Mouse (Mus musculus) heart, adult 8-10 months (tissue): ENCODE results near the gene Robo3. TPM values are rescaled to one million over a fixed set of nuclear protein-coding genes. Genes with fewer than 3 reads are reported as not detected.
A peak's percentile ranks its signal among the peaks of the same experiment; 100 is the strongest.

Experiments
- DNase-seq: peaks from one replicate; pipeline ENCODE4 v3.0.0; 2022; ENCODE audit warnings: low spot score
- total RNA-seq, 4 experiments: library from RNA; stranded (reverse); gene quantifications; 2 replicates each; pipeline ENCODE4 v1.2.4; 2022

Robo3 gene
- total RNA-seq: not detected

- DNase-seq: no peak
Measured at GRCm38 (mm10) chr9:37432720-37433421, at the start of gene Robo3. Gene Robo3 (minus strand): TSS chr9:37433246.

GRCm38 (mm10) chr9:37474923-37475322 is 41.9 kb upstream of the Robo3 start:
- no peak for DNase-seq

- DNase-seq: no peak
Measured at GRCm38 (mm10) chr9:37473611-37474125, 40.6 kb upstream of the Robo3 start.

DNA sequence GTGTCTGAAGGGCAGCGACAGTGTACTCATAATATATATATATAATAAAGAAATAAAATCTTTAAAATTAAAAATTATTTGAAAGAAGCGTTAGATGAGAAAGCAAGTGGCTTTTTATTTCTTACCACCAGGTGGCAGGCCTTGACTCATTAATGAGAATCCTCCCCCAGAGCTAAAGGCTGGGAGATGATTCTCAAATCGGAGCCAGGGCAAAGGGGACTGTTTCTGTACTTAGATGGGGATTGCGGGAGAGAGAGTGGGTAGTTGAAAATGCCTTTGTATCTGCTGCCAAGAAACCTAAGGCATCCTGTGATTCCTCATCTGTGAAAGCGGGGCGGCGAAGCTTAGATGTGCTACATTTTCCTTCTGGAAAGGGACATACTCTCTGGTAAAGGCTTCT is 29.7 kb upstream of the Robo3 start:
- DNase-seq: peak; percentile 51

DNA sequence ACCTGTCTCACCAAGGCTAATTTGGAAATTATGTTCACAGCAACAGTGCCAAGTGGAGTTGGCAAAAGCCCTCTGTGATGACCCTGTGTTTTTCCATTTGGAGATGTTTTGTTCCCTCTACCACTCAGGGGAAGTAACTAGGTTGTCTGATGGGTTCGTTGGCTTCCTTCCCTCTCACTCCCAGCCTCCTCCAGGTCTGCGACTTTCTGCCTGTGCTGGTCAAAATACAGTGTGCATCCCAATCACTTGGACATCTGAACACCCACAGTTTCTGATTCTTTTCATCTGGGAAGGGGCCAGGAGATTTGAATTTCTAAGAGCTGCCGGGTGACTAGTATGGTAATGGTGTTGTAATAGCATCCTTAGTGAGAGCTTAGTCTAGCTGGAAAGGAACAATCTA is 28.5 kb upstream of the Robo3 start:
- DNase-seq: no peak

GRCm38 (mm10) chr9:37460961-37461340 is 27.9 kb upstream of the Robo3 start:
- no peak for DNase-seq

DNA sequence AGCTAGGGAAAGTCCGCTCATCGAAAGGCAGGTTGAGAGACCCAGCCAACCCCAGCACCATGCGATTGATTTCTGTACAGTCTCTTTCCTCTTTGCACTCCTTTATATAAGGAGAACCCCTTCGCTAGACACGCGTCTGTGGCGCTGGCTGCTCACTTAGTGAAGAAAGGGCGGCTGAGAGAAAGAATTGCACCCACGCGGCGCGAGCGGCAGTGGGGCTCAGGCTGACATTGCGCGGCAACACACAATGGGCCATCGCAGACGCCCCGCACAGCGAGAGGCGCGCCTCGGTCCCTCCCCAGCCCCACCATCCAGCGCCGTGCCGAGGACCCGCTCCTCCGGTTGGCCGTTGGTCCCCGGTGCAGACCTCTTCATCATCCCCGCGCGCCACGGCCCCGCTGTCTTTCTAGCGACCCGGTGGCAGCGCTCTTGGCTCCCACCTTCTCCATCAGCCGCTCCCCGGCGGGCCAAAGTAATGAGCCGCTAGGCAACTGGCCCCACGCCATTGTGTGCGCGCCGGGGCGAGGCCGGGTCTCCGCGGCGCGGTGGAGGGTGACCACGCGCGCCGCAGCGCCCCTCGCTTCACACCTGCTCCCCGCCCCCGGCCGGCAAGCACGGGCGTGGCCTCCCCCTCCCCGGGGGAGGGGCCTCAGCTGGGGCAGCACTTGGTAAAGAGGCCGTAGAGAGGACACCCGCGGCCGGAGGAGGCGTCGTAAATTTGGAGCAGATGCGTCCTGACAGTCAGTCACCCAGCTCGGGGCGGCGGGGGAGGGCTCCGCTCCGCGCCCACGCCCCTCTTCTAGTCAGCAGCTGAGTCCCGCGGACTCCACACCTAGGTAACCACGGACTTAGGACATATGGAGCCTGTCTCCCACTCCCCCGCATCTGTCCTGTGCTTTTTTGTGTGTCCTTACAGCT is 27.3 kb upstream of the Robo3 start:
- no peak for DNase-seq

- DNase-seq: no peak
Measured at GRCm38 (mm10) chr9:37459665-37460042, 26.6 kb upstream of the Robo3 start.

DNA sequence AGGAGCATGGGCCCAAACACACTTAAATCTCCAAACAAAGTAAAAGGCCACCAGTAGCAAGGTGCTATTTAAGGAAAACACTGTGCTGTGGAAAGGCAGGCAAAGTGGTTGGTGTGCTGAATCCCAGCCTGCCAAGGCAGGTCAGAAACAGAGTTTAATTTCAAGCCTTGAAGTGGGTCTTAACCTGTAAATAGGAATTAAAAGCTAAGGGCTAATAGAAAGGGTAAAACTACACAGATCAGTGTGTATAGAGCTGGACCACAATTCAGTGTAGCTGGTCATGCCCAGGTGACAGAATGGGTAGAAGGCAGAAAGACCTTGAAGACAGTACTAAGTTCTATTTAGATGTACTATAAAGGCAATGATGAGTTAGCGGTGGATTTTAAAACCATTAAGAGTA is 24.1 kb upstream of the Robo3 start:
- no peak for DNase-seq

GRCm38 (mm10) chr9:37456481-37456910 is 23.4 kb upstream of the Robo3 start:
- no peak for DNase-seq

GRCm38 (mm10) chr9:37455868-37456267 is 22.8 kb upstream of the Robo3 start:
- no peak for DNase-seq

DNA sequence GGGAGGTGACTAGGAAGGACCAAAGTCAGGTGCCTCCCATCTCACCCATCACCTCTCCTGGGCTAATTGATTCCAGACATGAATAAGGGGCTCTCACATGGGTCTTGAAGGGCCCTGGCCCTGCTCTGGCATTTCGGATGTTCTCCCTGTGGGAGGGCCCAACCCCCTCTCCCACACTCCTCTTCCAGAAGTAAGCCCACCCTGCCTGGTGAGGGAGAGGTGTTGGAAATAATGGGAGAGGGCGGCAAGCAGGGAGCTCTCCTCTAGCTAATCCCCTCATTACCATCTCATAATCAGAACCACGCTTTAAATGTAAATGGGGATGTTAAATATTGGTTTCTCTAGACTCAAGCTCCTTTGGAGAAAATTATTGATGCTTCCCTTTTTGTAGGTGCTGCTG is 21.9 kb upstream of the Robo3 start:
- no peak for DNase-seq

GRCm38 (mm10) chr9:37454011-37454492 is 21.0 kb upstream of the Robo3 start:
- DNase-seq: no peak

DNA sequence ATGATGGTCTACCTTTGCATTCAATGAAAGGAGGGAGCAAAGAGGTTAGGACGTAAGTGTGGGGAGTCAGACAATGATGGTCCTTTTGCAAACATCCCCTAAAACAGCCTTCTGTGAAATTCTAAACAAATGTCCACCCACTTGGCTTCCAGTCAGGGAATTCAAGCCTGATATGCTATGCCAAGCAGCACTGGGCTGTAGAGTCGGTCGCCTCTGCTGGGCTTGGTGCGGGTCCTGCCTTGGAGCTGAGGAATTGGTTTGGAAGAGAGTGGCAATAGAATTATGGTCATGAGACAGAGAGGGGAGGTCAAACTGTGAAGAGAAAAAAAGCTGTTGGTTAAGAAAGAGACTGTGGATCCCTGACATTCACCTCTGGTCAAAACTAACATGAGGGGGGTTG is 20.3 kb upstream of the Robo3 start:
- DNase-seq: no peak

GRCm38 (mm10) chr9:37452401-37452800 is 19.4 kb upstream of the Robo3 start:
- no peak for DNase-seq

DNA sequence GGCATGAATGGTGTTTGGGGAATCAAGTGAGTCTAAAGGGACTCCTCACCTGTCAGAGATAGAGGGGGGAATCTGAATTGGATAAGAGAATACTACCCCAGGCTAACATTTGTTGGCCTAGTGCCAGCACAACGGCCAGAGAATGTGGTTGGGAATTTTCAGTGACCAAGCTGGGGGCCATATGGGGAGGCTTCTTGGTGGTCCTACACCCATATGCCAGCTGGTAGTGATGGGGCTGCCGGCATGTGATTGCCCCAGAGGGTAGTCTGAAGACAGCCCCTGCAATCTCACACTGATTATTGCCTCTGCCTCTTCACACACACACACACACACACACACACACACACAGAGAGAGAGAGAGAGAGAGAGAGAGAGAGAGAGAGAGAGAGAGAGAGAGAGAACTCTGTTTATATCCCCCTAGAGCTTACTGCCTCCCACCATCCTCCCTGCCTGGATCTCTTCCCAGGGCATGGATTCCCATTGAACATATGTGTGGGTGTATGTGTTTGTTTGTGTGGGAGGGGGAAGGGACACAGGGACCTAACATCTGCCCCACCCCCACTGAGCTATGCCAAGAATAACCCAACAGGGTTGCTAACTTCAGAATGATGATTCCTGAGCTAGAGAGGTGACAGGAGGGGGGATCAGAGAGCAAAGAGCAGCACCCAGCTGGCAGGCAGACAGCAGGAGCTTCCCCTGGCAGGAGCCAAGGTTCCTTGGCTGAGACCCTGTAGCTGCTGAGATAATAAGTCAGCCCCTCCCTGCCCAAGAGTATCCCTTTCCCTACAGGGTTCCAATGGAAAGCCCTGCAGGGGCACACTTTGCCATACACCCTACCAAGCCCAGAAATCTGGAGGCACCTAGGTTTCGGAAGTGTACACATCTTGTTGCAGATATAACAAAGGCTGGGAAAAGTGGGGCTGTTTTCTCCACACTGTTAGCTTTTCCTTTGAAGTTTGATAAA is 5.0 kb upstream of the Robo3 start:
- no peak for DNase-seq

GRCm38 (mm10) chr9:37435616-37436015 is 2.6 kb upstream of the Robo3 start:
- no peak for DNase-seq

DNA sequence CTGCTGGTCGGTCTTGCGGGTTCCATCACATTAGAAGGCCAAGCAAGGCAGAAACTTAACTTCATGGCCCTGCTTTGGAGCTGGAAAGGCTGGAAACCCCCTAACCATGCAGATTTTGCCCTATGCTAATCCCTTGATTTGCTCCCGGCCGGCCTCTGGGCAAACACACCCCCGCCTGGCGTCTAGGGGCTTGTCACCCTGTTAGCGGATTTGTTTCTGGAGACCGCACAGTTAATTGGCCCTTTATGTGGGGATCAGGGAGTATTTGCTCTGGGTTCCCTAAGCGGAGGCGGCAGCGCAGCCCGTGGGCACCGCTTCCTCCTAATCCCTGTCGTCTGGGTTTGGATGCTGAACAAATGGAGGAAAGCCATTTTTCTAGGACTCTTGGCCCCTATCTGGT is 1.9 kb upstream of the Robo3 start:
- DNase-seq: no peak

GRCm38 (mm10) chr9:37433823-37434560 is 946 bp upstream of the Robo3 start:
- DNase-seq: no peak

DNA sequence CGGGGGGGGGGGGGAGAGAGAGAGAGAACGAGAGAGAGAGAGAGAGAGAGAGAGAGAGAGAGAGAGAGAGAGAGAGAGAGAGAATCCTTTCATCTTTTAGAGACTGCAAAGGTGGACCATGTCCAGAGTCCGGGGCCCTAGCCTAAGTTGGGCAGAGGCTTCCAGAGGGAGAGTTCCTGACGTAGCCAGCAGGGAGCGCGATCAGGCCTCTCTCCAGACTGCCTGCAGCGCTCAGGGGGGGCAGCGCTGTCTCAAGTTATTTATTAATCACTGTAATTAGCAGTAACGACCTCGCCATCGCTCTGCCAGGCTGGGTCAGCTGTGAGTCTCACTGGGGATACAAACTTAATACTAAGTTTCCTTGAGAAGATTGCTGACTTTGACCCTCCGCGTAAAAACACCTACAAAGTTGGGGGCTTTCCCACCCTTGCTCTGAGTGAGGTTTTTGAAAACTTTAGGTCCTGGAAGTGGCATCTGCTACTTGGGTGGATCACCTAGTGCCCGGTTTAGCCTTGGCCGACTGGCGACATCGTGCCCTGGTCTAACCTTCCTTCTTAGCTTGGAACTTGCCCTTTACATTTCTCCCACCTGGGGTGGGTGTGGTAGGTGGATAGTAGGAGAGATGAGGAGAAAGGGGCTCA is 900 bp downstream of the Robo3 start:
- DNase-seq: no peak
